Mouse (Mus musculus): Measurements from ENCODE around the gene Zfp672. TPM values are rescaled to one million over a fixed set of nuclear protein-coding genes. Genes with fewer than 3 reads are reported as not detected.
A peak's percentile ranks its signal among the peaks of the same experiment; 100 is the strongest.

The Zfp672 gene
- total RNA-seq, 1 experiment from 2014 or later = 34.0 TPM

DNA sequence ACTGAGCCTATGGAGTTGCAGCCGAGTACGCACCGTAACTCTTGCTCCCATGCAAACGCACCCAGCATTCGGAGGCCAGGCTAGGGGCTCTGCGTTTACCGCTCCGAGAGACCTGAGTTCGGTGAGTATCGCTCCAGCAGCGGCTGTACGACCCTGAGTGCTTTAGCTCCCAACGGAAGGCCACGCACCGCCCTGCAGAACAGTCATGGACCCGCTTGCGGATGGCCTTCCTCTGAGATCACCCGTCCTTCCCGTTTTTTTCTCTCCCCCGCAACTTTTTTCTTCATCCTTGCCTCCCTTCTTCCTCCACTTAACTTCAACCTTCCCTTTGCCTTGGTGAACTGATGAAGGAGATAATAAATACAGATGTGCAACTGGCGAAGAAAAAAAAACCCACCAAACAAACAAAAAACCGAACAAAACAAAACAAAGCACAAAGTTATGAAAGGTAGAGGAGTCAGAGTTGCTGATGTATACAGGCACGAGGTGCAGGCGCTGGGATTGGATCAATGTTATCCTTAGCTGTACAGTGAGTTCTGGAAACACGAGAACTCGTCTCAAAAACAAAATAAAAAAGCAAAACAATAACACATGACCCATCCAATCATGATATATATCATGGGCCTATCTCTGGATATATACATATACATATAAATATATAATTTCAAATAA, 27.2 kb downstream of the Zfp672 start:
- ATAC-seq (replicated peaks in 1 of 2; ENCODE audit: insufficient read depth in 1 of 2, low FRiP score in 2 of 2, low TSS enrichment in 1 of 2, low read depth in 1 of 2, poor library complexity in 2 of 2, severe bottlenecking in 2 of 2) = peak; percentile 18 to 23; a peak in 2 of 4 replicates

GRCm38 (mm10) chr11:58301837-58302754, 28.0 kb downstream of the Zfp672 start:
- ATAC-seq (replicated peaks in 1 of 2; ENCODE audit: insufficient read depth in 1 of 2, low FRiP score in 2 of 2, low TSS enrichment in 1 of 2, low read depth in 1 of 2, poor library complexity in 2 of 2, severe bottlenecking in 2 of 2) = peak; percentile 90

GRCm38 (mm10) chr11:58301057-58301456, 29.1 kb downstream of the Zfp672 start:
- peak; percentile 10 to 29; a peak in 1 of 4 replicates for ATAC-seq (replicated peaks in 1 of 2; ENCODE audit: insufficient read depth in 1 of 2, low FRiP score in 2 of 2, low TSS enrichment in 1 of 2, low read depth in 1 of 2, poor library complexity in 2 of 2, severe bottlenecking in 2 of 2)

DNA sequence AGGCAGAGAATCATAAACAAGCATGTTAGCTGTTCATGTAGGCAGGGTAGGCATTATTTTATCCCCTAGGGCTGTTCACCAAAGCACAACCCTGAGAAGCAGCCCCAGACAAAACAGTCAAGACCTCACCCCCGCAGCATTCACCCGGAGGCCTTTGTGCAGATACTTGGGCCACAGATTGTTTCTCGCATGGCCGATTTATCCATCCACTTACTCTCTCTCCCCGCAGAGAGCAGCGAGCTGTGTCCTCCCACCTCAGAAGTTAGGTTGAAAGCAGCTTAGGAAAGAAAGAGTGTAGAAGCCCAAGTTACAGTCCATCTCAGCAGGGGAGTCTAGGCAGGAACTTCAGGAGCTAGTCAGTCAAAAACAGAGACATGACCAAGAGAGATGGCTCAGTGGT, 32.7 kb downstream of the Zfp672 start:
- no peak for ATAC-seq (replicated peaks in 1 of 2; ENCODE audit: insufficient read depth in 1 of 2, low FRiP score in 2 of 2, low TSS enrichment in 1 of 2, low read depth in 1 of 2, poor library complexity in 2 of 2, severe bottlenecking in 2 of 2)

- ATAC-seq (replicated peaks in 1 of 2; ENCODE audit: insufficient read depth in 1 of 2, low FRiP score in 2 of 2, low TSS enrichment in 1 of 2, low read depth in 1 of 2, poor library complexity in 2 of 2, severe bottlenecking in 2 of 2) = no peak
These were observed 37.3 kb downstream of the Zfp672 start for GRCm38 (mm10) chr11:58292791-58293190.

DNA sequence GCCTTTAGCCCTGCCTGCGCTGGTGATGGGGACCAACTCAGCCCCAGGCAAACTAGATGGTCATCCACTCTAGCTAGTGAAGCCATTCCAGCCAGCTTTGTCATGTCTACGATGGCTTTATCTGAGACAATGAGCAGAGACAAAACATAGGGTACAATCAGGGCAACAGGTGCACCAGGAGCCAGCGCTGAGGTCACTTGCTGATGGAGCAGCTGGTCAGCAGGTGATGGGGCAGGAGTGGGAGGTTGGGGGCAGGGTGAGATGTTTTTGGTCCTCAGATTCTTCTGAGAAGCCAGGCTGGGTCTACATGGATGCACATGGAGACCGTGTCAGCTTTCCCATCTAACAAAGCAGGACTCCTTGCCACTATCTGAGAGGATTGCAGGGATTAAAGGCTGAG, 39.3 kb downstream of the Zfp672 start:
- ATAC-seq (replicated peaks in 1 of 2; ENCODE audit: insufficient read depth in 1 of 2, low FRiP score in 2 of 2, low TSS enrichment in 1 of 2, low read depth in 1 of 2, poor library complexity in 2 of 2, severe bottlenecking in 2 of 2) = no peak

DNA sequence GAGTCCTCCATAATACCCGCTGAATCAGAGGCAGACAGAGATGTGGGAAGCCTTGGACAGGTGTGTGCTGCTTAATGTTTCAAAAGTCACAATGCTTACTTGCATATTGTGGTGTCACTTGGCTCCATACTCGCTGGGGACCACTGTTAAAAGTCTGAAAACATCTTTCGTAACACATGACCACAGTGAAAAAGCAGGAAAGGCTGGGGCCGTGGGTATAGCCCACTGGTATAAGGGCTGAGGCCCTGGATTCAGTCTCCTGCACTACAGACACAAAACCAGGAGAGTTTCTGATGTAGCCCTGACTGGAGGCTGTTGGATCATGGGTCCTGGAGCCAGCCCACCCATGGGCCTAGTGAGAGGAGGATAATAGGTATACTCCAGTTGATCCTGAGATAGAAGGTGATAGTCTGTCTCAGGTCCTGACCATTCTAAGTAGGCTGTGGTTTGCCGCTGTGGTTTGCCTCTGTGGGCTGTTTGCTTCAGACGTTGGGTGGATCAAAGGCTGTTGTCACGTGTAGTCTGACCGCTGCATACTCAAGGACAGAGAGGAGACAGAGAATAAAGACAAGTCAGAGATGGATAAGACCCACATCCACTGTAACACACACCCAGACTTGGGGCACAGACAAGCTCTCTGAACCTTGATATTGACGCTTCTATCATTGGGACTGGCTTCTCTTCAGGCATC, 40.0 kb downstream of the Zfp672 start:
- ATAC-seq (replicated peaks in 1 of 2; ENCODE audit: insufficient read depth in 1 of 2, low FRiP score in 2 of 2, low TSS enrichment in 1 of 2, low read depth in 1 of 2, poor library complexity in 2 of 2, severe bottlenecking in 2 of 2) = peak; percentile 4 to 29; a peak in 1 of 4 replicates

GRCm38 (mm10) chr11:58282518-58282917, 47.6 kb downstream of the Zfp672 start:
- ATAC-seq (replicated peaks in 1 of 2; ENCODE audit: insufficient read depth in 1 of 2, low FRiP score in 2 of 2, low TSS enrichment in 1 of 2, low read depth in 1 of 2, poor library complexity in 2 of 2, severe bottlenecking in 2 of 2) = no peak

DNA sequence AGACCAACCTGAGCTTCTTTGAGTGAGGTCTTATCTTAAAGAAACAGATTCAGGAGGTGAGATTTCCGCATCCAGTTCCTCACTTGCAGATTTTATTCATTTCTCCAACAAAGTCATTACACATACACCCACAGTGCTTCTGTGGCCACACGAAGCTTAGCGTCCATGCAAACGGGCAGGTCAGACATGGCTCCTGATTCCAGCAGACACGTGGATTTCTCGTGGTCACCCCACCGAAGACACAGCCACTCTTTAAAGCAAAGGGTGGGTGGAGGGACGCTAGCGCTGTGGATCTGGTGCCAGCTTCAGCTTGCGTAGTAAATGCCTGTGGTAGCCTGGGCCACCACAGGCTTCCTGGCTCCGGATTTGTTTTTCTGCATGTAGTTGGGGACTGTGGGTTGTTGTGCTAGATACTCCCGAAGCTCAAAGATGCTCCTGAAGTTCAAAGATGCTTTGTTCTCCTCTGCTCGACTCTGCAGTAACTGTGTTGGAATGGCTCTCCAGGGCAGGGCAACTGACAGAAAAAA, 48.1 kb downstream of the Zfp672 start:
- ATAC-seq (replicated peaks in 1 of 2; ENCODE audit: insufficient read depth in 1 of 2, low FRiP score in 2 of 2, low TSS enrichment in 1 of 2, low read depth in 1 of 2, poor library complexity in 2 of 2, severe bottlenecking in 2 of 2) = peak; percentile 75 to 78

DNA sequence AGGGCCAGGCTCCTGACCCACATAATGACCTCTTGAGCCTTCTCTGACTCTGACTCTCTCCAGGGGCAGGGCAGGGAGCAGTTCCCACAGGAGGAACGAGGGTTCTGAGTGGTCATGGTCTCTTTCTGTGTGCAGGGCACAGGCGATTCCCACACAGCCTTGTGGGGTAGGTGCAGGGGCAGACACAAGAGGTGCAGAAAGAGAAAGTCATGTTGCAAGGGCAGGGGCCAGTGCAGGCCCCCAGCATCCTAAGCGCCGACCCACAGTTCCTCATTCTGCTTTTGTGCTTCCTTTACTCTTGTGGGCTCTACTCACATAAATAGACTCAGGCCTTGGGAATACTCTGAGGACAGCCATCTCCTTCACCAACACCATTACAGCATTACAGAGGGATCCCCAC, 54.4 kb downstream of the Zfp672 start:
- ATAC-seq (replicated peaks in 1 of 2; ENCODE audit: insufficient read depth in 1 of 2, low FRiP score in 2 of 2, low TSS enrichment in 1 of 2, low read depth in 1 of 2, poor library complexity in 2 of 2, severe bottlenecking in 2 of 2) = peak; percentile 74 to 85

DNA sequence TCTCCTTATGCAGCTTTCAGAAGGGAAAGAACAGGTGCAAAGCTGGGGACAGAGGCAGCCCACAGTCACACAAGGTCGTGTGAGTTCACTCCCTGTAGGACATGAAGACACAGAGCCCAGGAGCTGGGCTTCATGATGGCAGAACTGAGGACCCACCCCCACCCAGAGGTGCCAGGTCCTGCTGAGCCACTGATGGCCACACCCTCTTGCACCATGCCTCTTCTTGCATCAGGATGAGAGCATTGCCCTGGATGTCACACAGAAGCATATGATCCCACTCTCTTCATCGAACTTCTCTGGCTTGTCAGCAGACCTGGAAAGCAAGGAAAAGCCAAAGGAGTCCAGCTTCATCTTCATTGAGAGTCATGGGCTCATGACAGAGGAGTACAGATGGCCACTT, 55.6 kb downstream of the Zfp672 start, which contains the start of gene 4930438A08Rik:
TSS of gene 4930438A08Rik (plus strand) at position 228 of the 400 bp plus-strand sequence.
- ATAC-seq (replicated peaks in 1 of 2; ENCODE audit: insufficient read depth in 1 of 2, low FRiP score in 2 of 2, low TSS enrichment in 1 of 2, low read depth in 1 of 2, poor library complexity in 2 of 2, severe bottlenecking in 2 of 2) = peak in 1 of 2 experiments; percentile 68; a peak in 1 of 4 replicates

DNA sequence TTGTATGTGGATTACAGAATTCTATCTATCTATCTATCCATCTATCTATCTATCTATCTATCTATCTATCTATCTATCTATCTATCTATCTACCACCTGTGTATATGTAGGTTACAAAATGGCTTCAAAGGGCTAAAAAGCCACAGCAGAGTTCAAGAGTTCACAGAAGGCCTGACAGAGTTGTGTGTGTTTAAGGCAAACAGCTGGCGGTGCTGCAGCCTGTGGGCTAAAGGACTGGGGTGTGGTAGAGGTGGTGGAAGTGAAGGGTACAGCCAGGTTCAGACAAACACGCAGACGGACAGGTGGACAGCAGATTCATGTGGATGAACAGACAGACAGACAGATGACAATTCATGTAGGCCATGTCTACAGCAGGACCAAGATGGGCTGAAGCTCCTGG, 61.9 kb downstream of the Zfp672 start:
- ATAC-seq (replicated peaks in 1 of 2; ENCODE audit: insufficient read depth in 1 of 2, low FRiP score in 2 of 2, low TSS enrichment in 1 of 2, low read depth in 1 of 2, poor library complexity in 2 of 2, severe bottlenecking in 2 of 2) = no peak

Other genes with a start within 250 kb of the Zfp672 start
- gene Gm12248, start 237.2 kb downstream of the Zfp672 start, total RNA-seq (2017) = not detected in 2 replicates
- gene Cnot8, start 226.2 kb downstream of the Zfp672 start, total RNA-seq (2017) = 112 and 130 TPM in 2 replicates
- 28.0 and 30.4 TPM in 2 replicates for gene Gemin5, start 161.8 kb downstream of the Zfp672 start, total RNA-seq (2017)
- 57.3 and 68.1 TPM in 2 replicates for gene Mrpl22, start 158.7 kb downstream of the Zfp672 start, total RNA-seq (2017)
- 29.5 and 30.8 TPM in 2 replicates for gene Igtp, start 130.8 kb downstream of the Zfp672 start, total RNA-seq (2017)
- gene Irgm2, start 130.7 kb downstream of the Zfp672 start, total RNA-seq (2017) = 26.0 and 28.2 TPM in 2 replicates
- 2.7 and 10.8 TPM in 2 replicates for gene 4930438A08Rik, start 55.5 kb downstream of the Zfp672 start, total RNA-seq (2017)
- gene Zfp692, start 23.3 kb downstream of the Zfp672 start, total RNA-seq (2017) = 16.2 and 23.3 TPM in 2 replicates
- 35.5 and 36.7 TPM in 2 replicates for gene Sh3bp5l, start 385 bp upstream of the Zfp672 start, total RNA-seq (2017)
- not detected in 2 replicates for gene Lypd8, start 48.7 kb upstream of the Zfp672 start, total RNA-seq (2017)
- not detected in 2 replicates for gene 1810065E05Rik, start 90.8 kb upstream of the Zfp672 start, total RNA-seq (2017)
- not detected in 2 replicates for gene Gm12253, start 102.2 kb upstream of the Zfp672 start, total RNA-seq (2017)
- gene Lypd9, start 122.6 kb upstream of the Zfp672 start, total RNA-seq (2017) = not detected in 2 replicates
- not detected in 2 replicates for gene Olfr30, start 131.9 kb upstream of the Zfp672 start, total RNA-seq (2017)
- gene Olfr332, start 162.2 kb upstream of the Zfp672 start, total RNA-seq (2017) = not detected in 2 replicates
- not detected in 2 replicates for gene Olfr331, start 172.2 kb upstream of the Zfp672 start, total RNA-seq (2017)
- not detected in 2 replicates for gene Olfr330, start 204.5 kb upstream of the Zfp672 start, total RNA-seq (2017)
- gene Olfr329-ps, start 216.1 kb upstream of the Zfp672 start, total RNA-seq (2017) = not detected in 2 replicates
- not detected in 2 replicates for gene Olfr328, start 225.3 kb upstream of the Zfp672 start, total RNA-seq (2017)
- not detected in 2 replicates for gene Olfr224, start 240.2 kb upstream of the Zfp672 start, total RNA-seq (2017)
- gene Olfr325, start 247.4 kb upstream of the Zfp672 start, total RNA-seq (2017) = not detected in 2 replicates